Mouse (Mus musculus) forebrain, embryonic 11.5 days (tissue): ENCODE data around the gene Spock1. TPM values are rescaled to one million over a fixed set of nuclear protein-coding genes. Genes with fewer than 3 reads are reported as not detected.

ENCODE experiments used
- ATAC-seq: fragments of 200-750 bp; cut with Nextera tagmentation; replicated peaks from 2 replicates; pipeline ENCODE4 v1.8.0; 2017; ENCODE audit warnings: moderate TSS enrichment; ENCODE audit not compliant: low FRiP score
- DNase-seq: peaks from one replicate; pipeline ENCODE4 v3.0.0-alpha.2; 2017; ENCODE audit warnings: low spot score
- H3K27ac ChIP-seq: fragments of 300-500 bp; sonication (generic); 2 replicates; pipeline ENCODE4 v1.5.1; 2014; ENCODE audit warnings: low read depth, low read length
- H3K27me3 ChIP-seq: fragments of 300-500 bp; sonication (generic); 2 replicates; pipeline ENCODE4 v1.6.1; 2014; ENCODE audit warnings: mild to moderate bottlenecking, low read length, mixed read lengths; ENCODE audit not compliant: control insufficient read depth, insufficient read depth
- H3K36me3 ChIP-seq: fragments of 300-500 bp; sonication (generic); 2 replicates; pipeline ENCODE4 v1.6.1; 2014; ENCODE audit warnings: mild to moderate bottlenecking, low read length, moderate library complexity, mixed read lengths; ENCODE audit not compliant: control insufficient read depth, insufficient read depth
- H3K4me1 ChIP-seq: fragments of 300-500 bp; sonication (generic); replicated peaks from 2 replicates; pipeline ENCODE4 v1.6.1; 2014; ENCODE audit warnings: low read length, mixed read lengths; ENCODE audit not compliant: control insufficient read depth, insufficient read depth
- H3K4me2 ChIP-seq: fragments of 300-500 bp; sonication (generic); 2 replicates; pipeline ENCODE4 v1.6.1; 2014; ENCODE audit warnings: low read depth, mild to moderate bottlenecking, low read length, moderate library complexity, mixed read lengths; ENCODE audit not compliant: severe bottlenecking
- H3K4me3 ChIP-seq: fragments of 300-500 bp; sonication (generic); 2 replicates; pipeline ENCODE4 v1.5.1; 2014; ENCODE audit warnings: low read depth, low read length
- H3K9ac ChIP-seq: fragments of 300-500 bp; sonication (generic); 2 replicates; pipeline ENCODE4 v1.6.1; 2014; ENCODE audit warnings: low read length
- H3K9me3 ChIP-seq: fragments of 300-500 bp; sonication (generic); 2 replicates; pipeline ENCODE4 v1.6.1; 2016; ENCODE audit warnings: low read length, mixed read lengths; ENCODE audit not compliant: control insufficient read depth
- WGBS: fragments of 180-500 bp; shearing (Covaris S2); extraction: QIAGEN DNeasy Blood & Tissue Kit; methylation state at CpG from one replicate; pipeline ENCODE4 v1.1.7; 2014; 5-methylcytosine and 5-hydroxymethylcytosine counted together
- polyA plus RNA-seq: library from polyadenylated mRNA; unstranded; fragments of >200 nt; fragmentation: Nextera tagmentation; extraction: Ambion mirVana; gene quantifications from 2 replicates; pipeline ENCODE4 v1.2.1, GENCODE M21; 2014

Gene Spock1
- polyA plus RNA-seq, 1 experiment from 2014 or later: 4.0 TPM

DNA sequence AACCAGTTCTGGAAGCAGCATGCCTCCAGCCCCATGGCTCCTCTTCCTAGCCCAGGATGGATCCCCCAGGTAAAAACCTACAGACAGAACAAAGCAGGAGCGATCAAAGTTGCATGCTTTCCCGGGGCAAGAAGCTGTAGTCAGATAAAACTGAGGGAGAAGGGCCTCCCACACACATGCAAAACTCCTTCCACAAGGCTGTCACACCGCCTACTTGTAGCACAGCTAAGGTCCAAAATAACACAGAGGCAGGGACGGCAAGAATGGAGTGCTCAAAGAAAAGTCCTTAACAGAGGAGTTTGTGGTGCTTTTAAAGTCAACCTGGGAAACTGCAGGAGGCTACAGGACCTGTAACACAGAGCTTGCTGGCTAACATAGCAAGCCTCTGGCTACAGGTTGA, 28.3 kb downstream of the Spock1 start:
- no peak overlapping the region for H3K27ac ChIP-seq
- H3K4me3 ChIP-seq: no peak overlapping the region
- ATAC-seq (no peak), DNase-seq (peak; percentile 17)
- 39% methylated on average over 4 of the region's 4 CpGs for WGBS
- no peaks in the 10 kb centered on the region for H3K36me3 ChIP-seq
- H3K27me3 ChIP-seq: no peaks in the 10 kb centered on the region
- no peaks in the 10 kb centered on the region; the same call in 1 of the 2 replicates for H3K4me1 ChIP-seq
- no peaks in the 10 kb centered on the region for H3K9me3 ChIP-seq
- H3K4me2 ChIP-seq: no peak overlapping the region
- no peak overlapping the region for H3K9ac ChIP-seq

DNA sequence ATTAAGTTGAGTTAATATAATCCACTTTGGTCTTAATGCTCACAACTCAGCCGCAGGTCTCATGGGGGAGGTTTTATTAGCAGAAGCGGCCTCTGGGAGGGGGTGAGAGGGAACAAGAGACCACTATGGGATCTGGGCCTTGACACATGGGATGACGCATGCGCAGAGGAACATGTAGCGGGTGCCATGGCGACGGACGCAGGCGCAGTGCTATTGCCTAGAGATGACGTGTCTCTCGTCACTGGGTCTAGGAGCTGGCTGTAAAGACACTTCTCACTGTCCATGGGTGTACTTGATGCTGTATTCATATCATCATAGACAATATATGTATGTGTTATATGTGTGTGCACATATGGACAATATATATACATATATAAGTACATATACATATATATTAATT, 29.3 kb downstream of the Spock1 start:
- Histone ChIP-seq H3K27ac (no peak overlapping the region), H3K9ac (no peak overlapping the region), H3K27me3 (no peaks in the 10 kb centered on the region), H3K9me3 (no peaks in the 10 kb centered on the region), H3K4me2 (no peak overlapping the region), H3K4me1 (no peaks in the 10 kb centered on the region; the same call in 1 of the 2 replicates), H3K36me3 (no peaks in the 10 kb centered on the region), H3K4me3 (no peak overlapping the region)
- DNase-seq (peak; percentile 50), ATAC-seq (no peak)
- 92% methylated on average over 11 of the region's 11 CpGs for WGBS

DNA sequence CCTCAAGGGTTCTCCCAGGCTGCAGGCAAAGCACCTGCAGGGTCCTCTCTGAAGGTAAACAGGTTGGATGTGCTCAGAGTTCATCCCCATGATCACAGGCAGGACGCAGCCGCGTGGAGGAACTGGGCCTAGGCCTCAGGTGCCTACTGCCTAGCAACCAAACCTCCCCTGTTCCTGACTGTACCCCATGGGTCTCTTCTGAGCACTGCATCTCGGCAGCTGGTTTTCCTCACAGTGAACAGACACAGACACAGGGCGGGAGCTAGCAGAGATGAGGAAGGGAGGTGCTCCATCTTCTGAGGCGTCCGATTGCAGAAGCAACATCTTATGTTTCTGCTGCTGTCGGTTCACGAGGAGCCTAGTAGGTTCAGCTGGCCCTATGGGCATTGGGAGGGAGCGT, 30.4 kb downstream of the Spock1 start:
- 86% methylated on average over 10 of the region's 10 CpGs for WGBS
- H3K27me3 ChIP-seq: no peaks in the 10 kb centered on the region
- no peak overlapping the region for H3K9ac ChIP-seq
- no peak overlapping the region for H3K27ac ChIP-seq
- no peak overlapping the region for H3K4me3 ChIP-seq
- no peaks in the 10 kb centered on the region; the same call in 1 of the 2 replicates for H3K4me1 ChIP-seq
- no peak overlapping the region for H3K4me2 ChIP-seq
- H3K36me3 ChIP-seq: no peaks in the 10 kb centered on the region
- no peak for ATAC-seq
- H3K9me3 ChIP-seq: no peaks in the 10 kb centered on the region
- DNase-seq: peak; percentile 43

DNA sequence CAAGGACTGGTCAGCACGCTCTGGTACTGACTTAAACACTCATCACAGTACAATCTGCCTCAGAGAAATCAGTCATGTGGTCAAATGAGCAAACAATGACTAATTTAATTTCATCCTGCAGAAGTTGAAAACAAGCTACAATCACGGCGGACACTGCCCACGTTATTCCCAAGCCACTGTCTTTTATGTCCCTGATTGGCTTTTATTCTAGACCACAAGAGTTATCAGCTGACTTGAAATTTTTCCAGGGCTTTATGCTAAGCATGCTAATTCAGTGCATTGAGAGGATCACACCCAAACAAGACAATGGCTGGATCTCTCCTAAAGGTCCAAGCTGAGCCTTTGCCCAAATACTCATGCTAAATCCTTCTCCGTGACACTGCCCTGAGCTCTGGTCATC, 31.2 kb downstream of the Spock1 start:
- DNase-seq (no peak), ATAC-seq (no peak)
- Histone ChIP-seq H3K36me3 (no peaks in the 10 kb centered on the region), H3K9ac (no peak overlapping the region), H3K4me3 (no peak overlapping the region), H3K4me1 (no peaks in the 10 kb centered on the region; the same call in 1 of the 2 replicates), H3K9me3 (no peaks in the 10 kb centered on the region), H3K27me3 (no peaks in the 10 kb centered on the region), H3K4me2 (no peak overlapping the region), H3K27ac (no peak overlapping the region)
- WGBS: 75% methylated on average over 5 of the region's 5 CpGs

DNA sequence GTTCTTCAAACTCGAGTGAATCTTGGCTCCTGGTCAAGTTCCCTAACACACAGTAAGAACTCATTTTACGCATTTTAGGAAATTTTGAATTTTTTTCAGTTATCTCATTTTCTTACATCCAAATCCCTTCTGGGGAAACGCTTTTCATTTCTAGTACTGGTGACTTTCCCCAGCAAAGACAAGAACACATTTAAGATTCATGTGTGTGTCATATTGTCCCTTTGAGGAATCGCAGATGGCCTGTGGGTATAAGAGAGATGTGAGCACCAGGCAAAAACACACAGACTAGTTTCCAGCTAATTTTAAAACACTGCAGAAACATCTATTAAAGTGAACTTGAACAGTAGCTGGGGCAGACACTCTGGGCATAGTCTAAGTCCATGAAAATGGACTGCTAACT, 38.1 kb downstream of the Spock1 start:
- Histone ChIP-seq H3K36me3 (no peaks in the 10 kb centered on the region), H3K9me3 (no peaks in the 10 kb centered on the region), H3K4me3 (no peak overlapping the region), H3K27ac (no peak overlapping the region), H3K4me1 (no peaks in the 10 kb centered on the region), H3K27me3 (no peaks in the 10 kb centered on the region), H3K9ac (no peak overlapping the region), H3K4me2 (no peak overlapping the region)
- DNase-seq: no peak
- no peak for ATAC-seq
- WGBS: 87% methylated on average over 4 of the region's 4 CpGs

DNA sequence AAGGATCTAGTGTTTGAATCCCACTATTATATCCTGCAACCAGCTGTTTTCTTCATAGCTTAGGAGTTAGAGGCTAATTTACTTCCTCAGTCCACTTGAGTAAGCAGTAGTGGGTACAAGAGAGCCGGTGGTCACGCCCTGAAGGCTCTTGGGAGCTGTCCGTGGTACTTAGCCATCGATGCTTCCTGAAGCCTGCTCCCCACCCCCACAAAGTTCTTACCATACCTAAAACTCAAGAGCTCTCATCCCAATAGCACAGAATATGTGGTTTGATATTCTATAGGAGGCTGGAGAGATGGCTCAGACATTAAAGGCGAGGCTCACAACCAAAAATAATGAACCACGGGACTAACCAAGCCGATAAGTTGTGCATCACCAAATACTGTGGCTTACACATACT, 40.5 kb downstream of the Spock1 start:
- Histone ChIP-seq H3K36me3 (no peaks in the 10 kb centered on the region), H3K9me3 (no peaks in the 10 kb centered on the region), H3K27ac (no peak overlapping the region), H3K4me2 (no peak overlapping the region), H3K4me3 (no peak overlapping the region), H3K4me1 (no peaks in the 10 kb centered on the region), H3K9ac (no peak overlapping the region), H3K27me3 (no peaks in the 10 kb centered on the region)
- ATAC-seq: no peak
- DNase-seq: peak; percentile 63
- 56% methylated on average over 7 of the region's 7 CpGs for WGBS

DNA sequence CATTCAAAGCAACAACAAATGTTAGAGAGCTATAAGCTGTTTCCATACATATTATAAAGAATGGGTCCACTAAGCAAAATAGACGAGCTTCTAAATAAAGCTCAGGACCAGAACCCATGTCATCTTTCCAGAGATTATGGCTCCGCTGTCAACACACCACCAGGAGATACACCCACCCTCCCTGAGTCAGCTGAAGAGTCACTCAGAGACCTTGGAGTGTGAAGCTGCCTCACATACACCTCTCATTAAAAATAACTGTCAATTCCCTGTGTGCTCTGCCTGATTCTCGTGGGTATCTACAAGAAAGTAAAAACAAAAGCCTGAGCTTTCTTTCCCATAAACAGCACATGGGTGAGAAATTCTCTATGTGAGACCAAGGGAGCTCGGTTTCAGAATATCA, 43.1 kb downstream of the Spock1 start:
- H3K9me3 ChIP-seq: no peaks in the 10 kb centered on the region
- DNase-seq (no peak), ATAC-seq (no peak)
- H3K36me3 ChIP-seq: no peaks in the 10 kb centered on the region
- no peak overlapping the region for H3K27ac ChIP-seq
- no peaks in the 10 kb centered on the region for H3K27me3 ChIP-seq
- no peak overlapping the region for H3K9ac ChIP-seq
- H3K4me1 ChIP-seq: no peaks in the 10 kb centered on the region
- no peak overlapping the region for H3K4me3 ChIP-seq
- 80% methylated on average over 4 of the region's 4 CpGs for WGBS
- no peak overlapping the region for H3K4me2 ChIP-seq

DNA sequence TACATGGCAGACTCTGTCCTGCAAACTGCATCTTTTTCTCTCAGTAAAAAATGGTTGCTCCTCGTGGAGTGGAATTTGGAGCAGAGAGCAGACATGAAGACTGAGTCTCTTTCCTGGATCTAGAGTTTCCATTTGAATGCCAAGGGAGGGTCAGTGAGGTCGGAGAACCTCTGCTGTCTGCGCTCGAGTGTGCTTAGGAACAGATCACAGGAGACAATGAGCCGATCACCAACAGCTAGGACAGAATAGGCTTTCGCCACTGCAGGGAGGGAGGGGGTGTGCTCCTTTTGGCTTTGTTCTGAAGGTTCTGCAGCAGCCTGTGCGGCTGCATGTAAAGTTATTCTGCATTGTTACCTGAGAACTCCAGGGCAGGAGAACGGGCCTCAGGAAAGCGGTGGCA, 49.6 kb downstream of the Spock1 start:
- DNase-seq (no peak), ATAC-seq (no peak)
- H3K4me2 ChIP-seq: no peak overlapping the region
- no peak overlapping the region for H3K4me3 ChIP-seq
- no peak overlapping the region for H3K9ac ChIP-seq
- WGBS: 33% methylated on average over 9 of the region's 9 CpGs
- no peaks in the 10 kb centered on the region for H3K27me3 ChIP-seq
- no peaks in the 10 kb centered on the region for H3K36me3 ChIP-seq
- no peaks in the 10 kb centered on the region for H3K9me3 ChIP-seq
- no peak overlapping the region for H3K27ac ChIP-seq
- H3K4me1 ChIP-seq: no peaks in the 10 kb centered on the region; the same call in 1 of the 2 replicates

DNA sequence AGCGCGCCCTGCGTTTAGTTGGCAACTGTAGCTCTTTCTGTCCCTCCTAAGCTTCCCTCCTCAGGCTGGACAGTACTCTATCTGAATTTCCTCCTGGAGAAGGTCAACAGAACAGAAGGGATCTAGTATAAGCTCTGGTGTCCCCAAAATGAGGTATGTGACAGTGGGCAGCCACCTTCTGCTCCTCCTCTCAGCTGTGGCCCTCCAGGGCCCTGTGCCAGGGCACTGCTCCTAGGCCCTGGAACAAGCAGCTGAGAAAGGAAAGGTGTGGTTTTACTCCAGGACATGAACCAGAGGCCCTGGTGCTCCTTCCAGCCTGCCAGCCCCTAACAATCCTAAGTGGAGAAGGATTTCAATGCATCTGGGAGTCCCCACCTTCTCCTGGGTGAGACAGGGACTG, 51.1 kb downstream of the Spock1 start:
- Histone ChIP-seq H3K27me3 (no peaks in the 10 kb centered on the region), H3K9ac (no peak overlapping the region), H3K36me3 (no peaks in the 10 kb centered on the region), H3K9me3 (no peaks in the 10 kb centered on the region), H3K4me3 (no peak overlapping the region), H3K4me1 (no peaks in the 10 kb centered on the region; the same call in 1 of the 2 replicates), H3K4me2 (no peak overlapping the region), H3K27ac (no peak overlapping the region)
- DNase-seq: no peak
- no peak for ATAC-seq
- WGBS: 92% methylated on average over 3 of the region's 3 CpGs
